Mouse (Mus musculus): ENCODE results near the gene Mapkapk3. TPM values are rescaled to one million over a fixed set of nuclear protein-coding genes. Genes with fewer than 3 reads are reported as not detected.

Mapkapk3 gene
- 3.9 and 5.0 TPM in 2 replicates for polyA plus RNA-seq (2016; fragmentation: Nextera tagmentation; extraction: Ambion mirVana)

DNA sequence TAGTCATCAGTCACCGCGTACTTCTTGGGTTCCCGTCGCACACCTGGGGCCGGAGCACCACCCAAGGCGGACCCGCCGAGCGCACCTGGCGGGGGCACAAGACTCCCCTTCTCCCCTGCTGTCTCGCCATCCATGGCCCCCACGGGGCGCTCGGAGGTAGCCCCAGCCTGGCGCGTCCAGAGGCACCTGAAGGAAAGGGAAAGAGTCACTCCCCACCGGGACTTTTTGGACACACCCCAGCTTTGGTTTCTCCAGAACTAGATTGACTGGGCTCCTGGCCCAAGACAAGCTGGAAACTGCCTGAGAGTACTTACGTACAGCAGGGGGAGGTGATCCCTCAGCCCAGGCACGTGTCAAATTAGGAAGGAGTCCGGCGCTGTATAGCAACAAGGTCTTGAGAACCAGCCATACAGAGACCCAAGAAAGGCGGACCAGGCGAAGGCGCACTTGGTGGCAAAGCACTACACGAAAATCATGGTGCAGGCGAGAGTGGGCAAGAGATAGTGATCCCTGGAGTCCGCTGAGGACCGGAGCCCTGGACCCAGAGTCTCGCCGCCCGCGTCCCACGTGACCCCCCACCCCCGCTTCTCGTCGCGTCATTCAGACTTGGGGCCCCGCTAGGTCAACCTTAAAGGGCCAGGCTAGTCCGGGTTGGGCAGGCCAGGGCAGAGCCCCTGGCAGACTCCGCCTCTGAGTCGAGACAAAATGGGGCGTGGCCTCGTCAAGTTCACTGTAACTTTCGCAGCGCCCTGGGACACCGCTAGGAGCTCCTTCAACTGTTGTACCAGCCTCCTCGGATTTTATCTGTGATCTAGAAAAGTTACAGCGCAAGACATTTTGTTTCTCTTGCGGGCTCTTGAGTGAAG lies at the start of gene Mapkapk3:
Gene Mapkapk3, minus strand, starts transcription at position 667 of the 866 bp plus-strand sequence.
- H3K36me3 ChIP-seq, result no peaks in the 10 kb centered on the region
- no peak within 1 kb of the TSS for H3K27ac ChIP-seq
- H3K9ac ChIP-seq, result no peak within 1 kb of the TSS; the same call in 1 of the 2 replicates
- WGBS, result 2% methylated on average over 48 of the region's 49 CpGs
- H3K27me3 ChIP-seq, result peaks cover 25% of the 10 kb centered on the region
- ATAC-seq (ENCODE audit: low FRiP score), result peak; percentile 63; the same call in 1 of the 2 replicates
- peaks cover 15% of the 10 kb centered on the region for H3K4me1 ChIP-seq
- peak within 1 kb of the TSS; percentile 37 for H3K4me3 ChIP-seq
- peak within 1 kb of the TSS; percentile 68 for H3K4me2 ChIP-seq (replicated peaks)
- no peaks in the 10 kb centered on the region for H3K9me3 ChIP-seq (replicated peaks)

DNA sequence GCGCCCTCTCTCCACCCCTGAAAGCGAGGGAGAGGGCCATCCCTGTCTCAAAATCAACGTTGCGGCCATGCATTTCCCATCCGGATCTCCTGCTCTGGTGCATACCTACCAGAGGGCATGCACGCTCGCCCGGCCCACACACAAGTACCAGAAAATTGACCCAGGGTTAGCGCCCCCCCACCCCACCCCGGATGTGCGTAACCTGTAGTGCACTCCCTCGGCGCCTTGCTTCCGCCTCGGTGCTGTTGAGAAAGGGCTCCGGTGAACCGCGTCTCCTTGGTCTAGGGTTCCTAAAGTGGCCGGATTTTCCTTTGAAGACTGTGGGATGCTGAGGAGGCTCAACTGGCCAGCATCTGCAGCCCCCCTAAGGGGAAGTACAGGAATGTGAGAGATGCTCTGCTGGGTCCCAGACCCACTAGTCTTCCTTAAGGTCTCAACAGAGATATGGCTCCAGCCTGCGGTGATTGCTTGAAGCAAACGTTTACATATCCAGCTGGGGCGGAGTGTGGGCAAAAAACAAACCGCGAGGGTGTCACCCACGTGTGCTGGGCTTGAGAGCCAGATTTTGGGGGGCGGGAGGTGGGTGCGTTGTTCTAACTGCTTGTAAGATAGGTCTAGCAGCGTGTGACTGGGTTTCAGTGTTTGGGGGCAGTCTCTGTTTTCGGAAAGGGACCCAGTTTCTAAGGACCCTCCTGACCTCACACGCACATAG lies 48.7 kb upstream of the Mapkapk3 start, which contains the start of gene Hemk1:
Gene Hemk1, minus strand, starts transcription at position 179 of the 712 bp plus-strand sequence.
- H3K36me3 ChIP-seq, result 0 out of 2 replicates have a peak, but pooled peaks cover 3% of the 10 kb centered on the region
- H3K27ac ChIP-seq, result peak within 1 kb of the TSS; percentile 58
- peak within 1 kb of the TSS; percentile 60 for H3K4me3 ChIP-seq
- H3K9ac ChIP-seq, result peak within 1 kb of the TSS; percentile 79
- peak; percentile 64 for ATAC-seq (ENCODE audit: low FRiP score)
- 4% methylated on average over 30 of the region's 30 CpGs for WGBS
- no peaks in the 10 kb centered on the region for H3K9me3 ChIP-seq (replicated peaks)
- H3K4me1 ChIP-seq, result peaks cover 26% of the 10 kb centered on the region
- peaks cover 14% of the 10 kb centered on the region for H3K27me3 ChIP-seq
- H3K4me2 ChIP-seq (replicated peaks), result peak within 1 kb of the TSS; percentile 75

DNA sequence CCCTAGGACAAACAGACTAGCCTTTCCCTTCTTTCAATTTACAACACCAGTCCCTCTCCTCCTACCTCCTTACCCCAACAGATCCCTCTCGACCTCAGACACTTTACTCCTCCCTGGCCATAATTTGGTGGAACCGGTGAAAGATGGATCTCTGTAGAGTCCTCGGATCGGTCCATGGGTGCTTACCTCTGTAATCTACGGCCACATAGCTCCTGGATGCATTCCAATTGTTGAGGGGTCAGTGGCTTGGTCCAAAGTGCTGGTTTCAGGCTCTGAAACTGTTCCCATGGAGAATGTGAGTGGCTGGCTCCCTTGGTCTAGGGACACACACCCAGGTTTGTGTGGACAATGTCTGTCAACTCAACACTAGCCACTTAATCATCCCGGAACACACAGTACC lies 46.7 kb upstream of the Mapkapk3 start:
- no peak for ATAC-seq (ENCODE audit: low FRiP score)
- H3K27ac ChIP-seq, result no peak overlapping the region
- no peak overlapping the region for H3K9ac ChIP-seq
- peaks cover 5% of the 10 kb centered on the region; the same call in 1 of the 2 replicates for H3K27me3 ChIP-seq
- H3K36me3 ChIP-seq, result 0 out of 2 replicates have a peak, but pooled peaks cover 9% of the 10 kb centered on the region
- H3K4me1 ChIP-seq, result peaks cover 26% of the 10 kb centered on the region
- no peaks in the 10 kb centered on the region for H3K9me3 ChIP-seq (replicated peaks)
- no peak overlapping the region for H3K4me3 ChIP-seq
- 86% methylated on average over 6 of the region's 6 CpGs for WGBS
- H3K4me2 ChIP-seq (replicated peaks), result no peak overlapping the region

DNA sequence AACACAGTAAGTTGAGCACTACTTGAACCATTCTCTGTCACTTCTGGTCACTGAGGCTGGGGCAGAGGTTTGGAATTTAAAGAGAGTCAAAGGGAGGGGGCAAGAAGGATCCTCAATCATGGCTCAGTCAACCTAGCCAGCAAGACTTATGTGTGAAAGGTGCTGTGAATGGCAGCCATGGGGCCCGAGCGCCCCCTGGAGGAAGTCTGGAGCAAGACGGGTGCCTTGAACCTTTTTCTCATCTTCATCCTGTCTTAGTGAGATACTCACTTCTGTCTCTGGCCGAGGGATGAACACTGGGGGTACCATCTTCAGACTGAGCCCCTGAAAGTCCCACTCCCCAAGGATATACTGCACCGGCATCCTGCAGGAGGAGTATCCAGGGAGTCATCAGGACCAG lies 46.2 kb upstream of the Mapkapk3 start:
- Histone ChIP-seq H3K9me3 (replicated peaks) (no peaks in the 10 kb centered on the region), H3K4me1 (peaks cover 21% of the 10 kb centered on the region), H3K4me2 (replicated peaks) (no peak overlapping the region), H3K36me3 (0 out of 2 replicates have a peak, but pooled peaks cover 12% of the 10 kb centered on the region), H3K9ac (no peak overlapping the region), H3K27me3 (no peaks in the 10 kb centered on the region; the same call in 1 of the 2 replicates), H3K4me3 (no peak overlapping the region), H3K27ac (no peak overlapping the region)
- no peak for ATAC-seq (ENCODE audit: low FRiP score)
- WGBS, result 14% methylated on average over 5 of the region's 5 CpGs

DNA sequence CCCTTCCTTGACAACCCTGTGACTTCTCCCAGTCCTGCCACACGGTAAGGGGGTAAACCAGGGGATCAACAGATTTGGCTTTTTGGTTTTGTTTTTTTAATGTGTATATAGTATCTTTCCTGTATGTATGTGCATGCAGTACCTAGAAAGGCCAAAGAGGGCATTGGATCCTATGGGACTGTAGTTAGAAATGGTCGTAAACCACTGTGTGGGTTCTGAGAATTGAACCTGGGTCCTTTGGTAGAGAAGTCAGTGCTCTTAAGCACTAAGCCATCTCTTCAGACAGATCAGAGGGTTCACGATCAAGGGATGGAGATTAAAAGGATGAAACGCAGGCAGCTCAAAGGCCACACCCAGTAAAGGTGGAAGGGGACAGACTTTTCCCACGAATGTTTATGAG lies 45.4 kb upstream of the Mapkapk3 start:
- peaks cover 19% of the 10 kb centered on the region for H3K4me1 ChIP-seq
- H3K4me2 ChIP-seq (replicated peaks), result no peak overlapping the region
- H3K9me3 ChIP-seq (replicated peaks), result no peaks in the 10 kb centered on the region
- 92% methylated on average over 5 of the region's 5 CpGs for WGBS
- 0 out of 2 replicates have a peak, but pooled peaks cover 17% of the 10 kb centered on the region for H3K36me3 ChIP-seq
- H3K4me3 ChIP-seq, result no peak overlapping the region
- no peak overlapping the region for H3K27ac ChIP-seq
- H3K9ac ChIP-seq, result no peak overlapping the region
- no peak for ATAC-seq (ENCODE audit: low FRiP score)
- H3K27me3 ChIP-seq, result no peaks in the 10 kb centered on the region

DNA sequence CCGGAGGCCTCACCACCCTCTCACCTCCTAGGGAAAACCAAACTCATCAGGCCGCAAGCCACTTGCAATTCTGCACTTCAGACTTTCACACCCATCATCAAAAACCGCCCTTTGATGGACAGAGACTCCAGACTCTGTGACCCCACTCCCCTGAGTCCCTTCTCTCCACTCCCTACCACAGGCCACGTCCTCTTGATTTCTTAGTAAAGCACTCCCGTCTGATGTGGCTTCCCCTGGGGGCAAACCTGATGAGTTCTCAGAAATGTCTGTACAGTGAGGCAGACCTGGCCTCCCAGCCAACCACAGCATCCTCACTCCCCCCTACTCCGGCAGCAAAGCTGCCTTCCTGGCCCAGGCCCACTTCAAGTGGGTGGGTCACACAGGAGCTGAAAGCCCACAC lies 44.7 kb upstream of the Mapkapk3 start:
- H3K36me3 ChIP-seq, result 0 out of 2 replicates have a peak, but pooled peaks cover 17% of the 10 kb centered on the region

DNA sequence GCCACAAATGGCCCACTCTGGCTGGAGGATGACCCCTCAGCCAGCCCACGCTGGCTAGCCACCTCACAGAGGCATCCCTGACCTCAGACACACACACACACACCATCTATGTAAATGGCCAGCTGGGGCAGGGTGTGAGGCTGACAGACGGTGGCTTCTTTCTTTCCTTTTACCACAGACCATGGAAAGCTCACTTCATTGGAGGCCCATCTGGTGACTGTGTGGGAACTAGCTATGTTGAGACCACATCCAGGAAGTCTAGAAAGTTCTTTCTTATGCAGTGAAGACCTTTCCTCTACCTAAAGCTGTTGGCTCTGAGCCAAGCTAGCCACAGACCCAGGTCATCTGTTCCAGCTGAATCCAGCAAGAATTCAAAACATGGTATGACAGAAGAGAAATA lies 44.0 kb upstream of the Mapkapk3 start:
- no peaks in the 10 kb centered on the region for H3K9me3 ChIP-seq (replicated peaks)
- H3K27me3 ChIP-seq, result no peaks in the 10 kb centered on the region
- no peak overlapping the region for H3K4me3 ChIP-seq
- 61% methylated on average over 2 of the region's 2 CpGs for WGBS
- H3K36me3 ChIP-seq, result peaks cover 18% of the 10 kb centered on the region; the same call in 1 of the 2 replicates
- H3K4me2 ChIP-seq (replicated peaks), result no peak overlapping the region
- no peak for ATAC-seq (ENCODE audit: low FRiP score)
- H3K4me1 ChIP-seq, result peaks cover 12% of the 10 kb centered on the region
- no peak overlapping the region for H3K9ac ChIP-seq
- no peak overlapping the region for H3K27ac ChIP-seq

More for the DNA sequence above, 44.7 kb upstream of the Mapkapk3 start:
- H3K9ac ChIP-seq, result no peak overlapping the region
- no peaks in the 10 kb centered on the region for H3K9me3 ChIP-seq (replicated peaks)
- WGBS, result 88% methylated on average over 6 of the region's 6 CpGs
- no peaks in the 10 kb centered on the region for H3K27me3 ChIP-seq
- no peak overlapping the region for H3K4me3 ChIP-seq
- ATAC-seq (ENCODE audit: low FRiP score), result no peak
- H3K4me2 ChIP-seq (replicated peaks), result no peak overlapping the region
- H3K4me1 ChIP-seq, result peaks cover 14% of the 10 kb centered on the region
- no peak overlapping the region for H3K27ac ChIP-seq

DNA sequence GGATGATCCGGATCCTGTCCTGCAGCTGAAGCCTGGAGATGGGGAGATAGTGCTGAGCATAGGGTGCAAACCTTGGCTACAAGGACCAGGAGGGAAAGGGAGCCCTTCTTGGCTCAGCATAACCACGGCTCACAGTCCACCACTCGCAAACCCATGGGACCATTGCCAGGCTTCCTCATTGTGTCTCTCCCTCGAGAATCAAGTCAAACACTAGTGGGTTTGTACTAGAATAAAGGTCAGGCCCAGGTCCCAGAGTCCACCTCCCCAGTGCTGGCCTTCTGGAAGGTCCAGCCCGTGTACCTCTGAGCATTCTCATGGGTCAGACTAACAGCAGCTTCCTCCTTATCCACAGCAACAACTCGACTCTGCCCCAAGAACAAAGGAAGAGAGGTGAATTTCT lies 41.1 kb upstream of the Mapkapk3 start:
- H3K27me3 ChIP-seq, result no peaks in the 10 kb centered on the region
- WGBS, result 83% methylated on average over 6 of the region's 6 CpGs

DNA sequence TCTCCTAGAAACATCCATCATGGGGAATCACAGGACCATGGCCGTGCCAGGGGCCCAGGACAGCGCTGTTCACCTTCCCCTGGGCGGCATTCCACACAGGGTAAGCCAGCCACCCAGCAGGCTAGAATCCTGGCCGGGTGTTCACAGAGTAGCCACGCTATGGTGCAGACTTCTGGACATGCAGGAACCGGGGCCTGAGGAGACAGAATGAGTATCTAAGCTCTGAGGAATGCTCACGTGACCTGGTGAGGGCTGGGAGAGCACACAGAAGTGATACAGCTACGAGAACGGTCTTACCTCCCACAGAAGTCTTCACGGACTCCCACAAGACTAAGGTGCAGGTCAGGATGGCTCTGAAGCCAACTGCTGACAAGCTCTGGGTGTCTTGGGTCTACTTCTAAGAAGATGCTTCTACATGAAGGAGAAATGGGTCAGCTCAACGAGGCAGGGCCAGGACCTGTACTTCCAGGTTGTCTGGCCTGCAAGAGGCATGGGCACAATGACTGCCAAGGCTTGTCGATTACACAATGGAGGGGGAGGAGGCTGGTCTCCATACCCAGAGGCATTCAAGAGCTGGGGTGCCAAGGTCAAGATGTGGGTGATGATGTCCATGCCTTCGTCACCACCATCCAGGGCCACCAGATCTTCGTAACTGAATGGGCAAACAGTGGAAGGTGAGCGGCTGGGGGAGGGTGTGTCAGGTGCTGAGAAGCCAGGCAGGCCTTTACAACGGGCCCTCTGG lies 38.4 kb upstream of the Mapkapk3 start:
- Histone ChIP-seq H3K27me3 (no peaks in the 10 kb centered on the region), H3K4me1 (no peaks in the 10 kb centered on the region), H3K9ac (no peak overlapping the region), H3K4me2 (replicated peaks) (no peak overlapping the region), H3K9me3 (replicated peaks) (no peaks in the 10 kb centered on the region), H3K27ac (no peak overlapping the region), H3K36me3 (peaks cover 28% of the 10 kb centered on the region), H3K4me3 (no peak overlapping the region)
- no peak for ATAC-seq (ENCODE audit: low FRiP score)
- WGBS, result 88% methylated on average over 16 of the region's 16 CpGs

More for the DNA sequence above, 41.1 kb upstream of the Mapkapk3 start:
- Histone ChIP-seq H3K4me3 (no peak overlapping the region), H3K9ac (no peak overlapping the region), H3K4me1 (no peaks in the 10 kb centered on the region), H3K36me3 (peaks cover 32% of the 10 kb centered on the region), H3K27ac (no peak overlapping the region), H3K9me3 (replicated peaks) (no peaks in the 10 kb centered on the region), H3K4me2 (replicated peaks) (no peak overlapping the region)
- ATAC-seq (ENCODE audit: low FRiP score), result no peak

DNA sequence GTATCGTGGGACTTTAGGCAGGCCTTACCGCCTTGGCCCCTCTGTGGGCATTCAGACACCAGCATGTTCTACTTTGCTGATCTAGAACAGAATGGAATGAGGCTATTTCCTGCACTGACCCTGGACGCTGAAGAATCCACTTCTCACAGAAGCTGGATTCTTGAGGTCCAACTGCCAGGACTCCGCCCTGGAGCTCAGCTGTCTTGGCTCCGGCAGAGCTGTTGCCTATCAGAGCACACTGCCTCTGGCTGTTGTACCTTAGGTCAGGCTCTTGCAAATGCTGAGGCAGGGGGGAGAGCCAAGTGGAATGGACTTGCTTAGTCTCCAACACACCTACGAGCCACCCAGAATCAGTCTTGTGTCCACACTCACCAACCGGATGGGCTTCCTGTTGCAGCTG lies 36.2 kb upstream of the Mapkapk3 start:
- H3K4me1 ChIP-seq, result no peaks in the 10 kb centered on the region
- 86% methylated on average over 7 of the region's 7 CpGs for WGBS
- H3K4me2 ChIP-seq (replicated peaks), result no peak overlapping the region

DNA sequence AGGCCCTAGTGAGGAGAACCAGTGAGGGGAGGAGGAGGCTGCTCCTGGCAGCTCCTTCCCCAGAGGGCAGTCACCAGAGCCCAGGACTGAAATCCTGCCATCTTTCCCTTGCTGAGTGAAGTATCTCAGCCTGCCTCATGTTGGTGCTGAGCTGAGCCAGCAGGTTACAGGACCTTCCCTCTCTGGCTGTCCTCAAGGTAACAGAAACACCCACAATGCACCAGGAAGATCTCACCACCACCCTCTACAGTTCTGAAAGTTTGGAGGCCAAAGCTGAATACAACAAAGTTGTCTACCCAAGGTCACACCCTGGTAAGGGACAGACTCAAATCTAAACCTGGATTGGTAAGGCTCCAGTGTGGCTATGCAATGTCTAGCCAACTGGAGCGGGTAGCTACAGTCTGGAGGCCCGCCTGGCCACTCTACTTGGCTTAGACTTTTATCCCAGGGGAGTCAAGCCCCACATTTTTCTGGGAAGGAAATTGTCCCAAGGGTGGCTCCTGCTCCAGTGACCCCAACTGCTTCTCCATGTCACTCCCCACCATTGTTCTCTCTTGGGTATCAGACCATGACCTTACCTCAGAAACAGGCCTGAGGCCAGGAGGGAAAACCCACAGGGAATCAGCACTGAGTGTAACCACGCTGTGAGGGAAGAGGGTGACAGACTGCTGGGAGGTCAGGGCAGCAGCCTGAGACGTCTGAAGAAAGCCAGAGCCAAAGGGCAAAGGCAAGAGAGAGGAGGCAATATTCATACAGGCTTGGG lies 35.3 kb upstream of the Mapkapk3 start:
- H3K9ac ChIP-seq, result no peak overlapping the region; the same call in 1 of the 2 replicates
- no peak for ATAC-seq (ENCODE audit: low FRiP score)
- H3K27me3 ChIP-seq, result no peaks in the 10 kb centered on the region
- no peak overlapping the region for H3K4me3 ChIP-seq
- no peaks in the 10 kb centered on the region for H3K9me3 ChIP-seq (replicated peaks)
- H3K4me1 ChIP-seq, result no peaks in the 10 kb centered on the region
- 55% methylated on average over 4 of the region's 4 CpGs for WGBS
- H3K4me2 ChIP-seq (replicated peaks), result no peak overlapping the region
- H3K36me3 ChIP-seq, result peaks cover 15% of the 10 kb centered on the region
- H3K27ac ChIP-seq, result no peak overlapping the region

More for the DNA sequence above, 36.2 kb upstream of the Mapkapk3 start:
- Histone ChIP-seq H3K4me3 (no peak overlapping the region), H3K9me3 (replicated peaks) (no peaks in the 10 kb centered on the region), H3K36me3 (peaks cover 20% of the 10 kb centered on the region), H3K27ac (no peak overlapping the region), H3K9ac (no peak overlapping the region), H3K27me3 (no peaks in the 10 kb centered on the region)
- no peak for ATAC-seq (ENCODE audit: low FRiP score)
